Mouse (Mus musculus): ENCODE results near the gene Fyn.

DNA sequence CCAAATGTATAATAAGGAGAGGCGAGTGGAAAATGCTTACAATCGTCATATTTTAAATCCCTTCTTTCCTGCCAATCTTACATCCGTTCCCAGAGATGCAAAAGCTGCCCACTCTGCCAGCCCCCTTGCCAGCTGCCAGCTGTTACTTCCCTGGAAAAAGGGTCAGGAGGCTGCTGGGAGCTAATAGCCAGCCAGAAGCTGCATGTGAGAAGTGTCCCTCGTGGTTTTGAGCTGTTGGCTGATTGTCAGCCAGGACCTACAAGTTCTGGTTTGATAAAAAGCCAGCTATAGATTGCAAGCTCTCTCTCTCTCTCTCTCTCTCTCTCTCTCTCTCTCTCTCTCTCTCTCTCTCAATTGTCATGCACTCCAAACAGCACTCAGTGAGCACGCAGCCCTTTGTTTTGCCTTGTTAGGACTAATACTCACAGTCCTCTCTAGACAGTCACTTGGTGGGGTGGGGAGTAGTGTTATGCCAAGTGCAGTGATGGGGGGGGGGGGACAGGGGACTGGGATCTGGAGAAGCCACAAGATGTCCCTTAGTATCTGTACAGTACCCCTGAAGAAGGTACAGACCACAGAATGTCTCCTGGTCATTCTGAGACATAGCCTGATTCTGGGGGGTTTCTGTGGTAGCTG, 218.8 kb downstream of the Fyn start:
- no peak for TF ChIP-seq CTCF (IDR thresholded peaks at IDR 0.05; ENCODE audit: borderline replicate concordance, control insufficient read depth, extremely low read depth, insufficient read depth, low read length, poor library complexity)
- no peak for TF ChIP-seq POLR2A (IDR thresholded peaks at IDR 0.05; ENCODE audit: control insufficient read depth, extremely low read depth, insufficient read depth, low read length, poor library complexity)
